Mouse (Mus musculus): Measurements from ENCODE around the gene Gtf2ird2. TPM values are rescaled to one million over a fixed set of nuclear protein-coding genes. Genes with fewer than 3 reads are reported as not detected.

The Gtf2ird2 gene
- polyA plus RNA-seq, 1 experiment from 2014 or later = 15.8 TPM

- WGBS = 92% methylated on average over 7 of the region's 7 CpGs
- Histone ChIP-seq H3K4me3 (no peak overlapping the region), H3K4me1 (replicated peaks) (no peaks in the 10 kb centered on the region), H3K9me3 (no peaks in the 10 kb centered on the region), H3K27ac (replicated peaks) (no peak overlapping the region), H3K4me2 (no peak overlapping the region), H3K36me3 (peaks cover 22% of the 10 kb centered on the region), H3K9ac (no peak overlapping the region), H3K27me3 (no peaks in the 10 kb centered on the region)
- no peak for ATAC-seq (ENCODE audit: low FRiP score, low read depth)
Observed at GRCm38 (mm10) chr5:134166642-134167041, 17.2 kb upstream of the Gtf2ird2 start.

DNA sequence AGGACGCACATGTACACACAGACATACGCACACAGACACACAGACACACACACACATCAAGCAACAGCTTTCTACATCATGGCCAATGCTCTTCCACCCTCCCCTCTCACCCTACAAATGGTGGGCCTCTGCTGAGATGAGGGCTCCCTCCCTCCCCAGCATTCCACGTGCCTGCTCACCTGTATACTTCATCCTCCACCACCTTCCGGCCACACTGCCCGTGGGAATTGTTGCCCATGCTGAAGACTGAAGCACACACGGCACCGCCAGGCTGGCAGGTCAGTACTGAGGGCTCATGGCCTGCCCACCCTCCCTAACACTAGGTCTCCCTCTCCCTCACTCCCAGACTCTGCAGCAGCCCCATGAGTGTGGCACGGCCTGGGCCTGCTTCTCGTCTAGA is 15.8 kb upstream of the Gtf2ird2 start:
- Histone ChIP-seq H3K27me3 (no peaks in the 10 kb centered on the region), H3K4me3 (no peak overlapping the region), H3K36me3 (peaks cover 22% of the 10 kb centered on the region; the same call in 1 of the 2 replicates), H3K4me2 (no peak overlapping the region), H3K9me3 (no peaks in the 10 kb centered on the region), H3K9ac (no peak overlapping the region), H3K4me1 (replicated peaks) (no peaks in the 10 kb centered on the region), H3K27ac (replicated peaks) (no peak overlapping the region)
- WGBS = 91% methylated on average over 9 of the region's 9 CpGs
- no peak for ATAC-seq (ENCODE audit: low FRiP score, low read depth)

GRCm38 (mm10) chr5:134169231-134169630 is 14.6 kb upstream of the Gtf2ird2 start:
- WGBS = 93% methylated on average over 10 of the region's 10 CpGs

DNA sequence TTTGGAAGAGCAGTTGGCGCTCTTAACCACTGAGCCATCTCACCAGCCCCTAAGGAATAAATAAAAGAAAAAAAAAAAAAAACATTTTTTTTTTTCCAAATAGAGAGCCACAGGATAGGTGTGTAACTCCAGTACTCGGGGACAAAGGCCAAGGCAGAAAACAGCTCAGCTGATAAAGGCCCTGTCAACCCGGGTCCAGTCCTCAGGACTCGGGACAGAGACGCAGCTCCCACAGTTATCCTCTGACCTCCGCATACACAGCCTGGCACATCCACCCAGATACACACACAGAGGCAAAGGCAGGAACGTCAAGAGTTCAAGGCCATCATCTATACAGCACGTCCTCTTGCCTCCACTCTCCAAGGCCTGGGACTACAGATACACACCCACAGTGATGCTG is 13.7 kb upstream of the Gtf2ird2 start:
- Histone ChIP-seq H3K4me3 (no peak overlapping the region), H3K9ac (no peak overlapping the region), H3K27ac (replicated peaks) (no peak overlapping the region), H3K4me2 (no peak overlapping the region), H3K27me3 (no peaks in the 10 kb centered on the region), H3K4me1 (replicated peaks) (peaks cover 6% of the 10 kb centered on the region), H3K9me3 (no peaks in the 10 kb centered on the region), H3K36me3 (0 out of 2 replicates have a peak, but pooled peaks cover 13% of the 10 kb centered on the region)
- 96% methylated on average over 8 of the region's 8 CpGs for WGBS
- ATAC-seq (ENCODE audit: low FRiP score, low read depth) = no peak

More at GRCm38 (mm10) chr5:134169231-134169630, 14.6 kb upstream of the Gtf2ird2 start:
- H3K27ac ChIP-seq (replicated peaks) = no peak overlapping the region
- H3K4me1 ChIP-seq (replicated peaks) = no peaks in the 10 kb centered on the region
- ATAC-seq (ENCODE audit: low FRiP score, low read depth) = no peak
- no peak overlapping the region for H3K4me2 ChIP-seq
- H3K9me3 ChIP-seq = no peaks in the 10 kb centered on the region
- H3K27me3 ChIP-seq = no peaks in the 10 kb centered on the region
- no peak overlapping the region for H3K4me3 ChIP-seq
- 0 out of 2 replicates have a peak, but pooled peaks cover 13% of the 10 kb centered on the region for H3K36me3 ChIP-seq
- no peak overlapping the region for H3K9ac ChIP-seq

DNA sequence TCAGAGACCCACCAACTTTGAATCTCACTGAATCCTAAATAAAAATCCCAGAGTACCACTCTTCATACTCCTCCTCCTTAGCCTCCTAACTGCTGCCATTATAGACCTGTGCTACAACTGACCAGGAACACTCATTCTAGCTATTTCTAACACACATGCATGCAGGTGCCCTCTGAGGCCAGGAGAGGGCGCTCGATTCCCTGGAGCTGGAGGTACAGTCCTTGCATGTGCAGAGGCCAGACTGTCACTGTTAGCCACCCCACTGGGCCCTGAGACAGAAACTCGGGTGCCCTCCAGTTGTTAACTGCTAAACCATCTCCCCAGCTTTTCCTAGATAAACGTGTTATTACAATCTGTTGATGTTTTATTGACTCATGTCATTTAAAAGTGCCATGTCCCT is 10.6 kb upstream of the Gtf2ird2 start:
- H3K36me3 ChIP-seq = 0 out of 2 replicates have a peak, but pooled peaks cover 4% of the 10 kb centered on the region
- no peaks in the 10 kb centered on the region for H3K9me3 ChIP-seq
- H3K9ac ChIP-seq = no peak overlapping the region
- H3K4me2 ChIP-seq = no peak overlapping the region
- H3K4me1 ChIP-seq (replicated peaks) = peaks cover 14% of the 10 kb centered on the region
- no peaks in the 10 kb centered on the region for H3K27me3 ChIP-seq
- ATAC-seq (ENCODE audit: low FRiP score, low read depth) = no peak
- 47% methylated on average over 4 of the region's 4 CpGs for WGBS
- no peak overlapping the region for H3K27ac ChIP-seq (replicated peaks)
- H3K4me3 ChIP-seq = no peak overlapping the region

- Histone ChIP-seq H3K9me3 (no peaks in the 10 kb centered on the region), H3K36me3 (no peaks in the 10 kb centered on the region), H3K9ac (peak overlapping the region; percentile 52), H3K4me2 (peak overlapping the region; percentile 82), H3K27ac (replicated peaks) (peak overlapping the region; percentile 79), H3K4me1 (replicated peaks) (peaks cover 14% of the 10 kb centered on the region), H3K27me3 (no peaks in the 10 kb centered on the region), H3K4me3 (peak overlapping the region; percentile 89)
- WGBS = 13% methylated on average over 10 of the region's 10 CpGs
- no peak for ATAC-seq (ENCODE audit: low FRiP score, low read depth)
Observed at GRCm38 (mm10) chr5:134175696-134176095, 8.1 kb upstream of the Gtf2ird2 start.

DNA sequence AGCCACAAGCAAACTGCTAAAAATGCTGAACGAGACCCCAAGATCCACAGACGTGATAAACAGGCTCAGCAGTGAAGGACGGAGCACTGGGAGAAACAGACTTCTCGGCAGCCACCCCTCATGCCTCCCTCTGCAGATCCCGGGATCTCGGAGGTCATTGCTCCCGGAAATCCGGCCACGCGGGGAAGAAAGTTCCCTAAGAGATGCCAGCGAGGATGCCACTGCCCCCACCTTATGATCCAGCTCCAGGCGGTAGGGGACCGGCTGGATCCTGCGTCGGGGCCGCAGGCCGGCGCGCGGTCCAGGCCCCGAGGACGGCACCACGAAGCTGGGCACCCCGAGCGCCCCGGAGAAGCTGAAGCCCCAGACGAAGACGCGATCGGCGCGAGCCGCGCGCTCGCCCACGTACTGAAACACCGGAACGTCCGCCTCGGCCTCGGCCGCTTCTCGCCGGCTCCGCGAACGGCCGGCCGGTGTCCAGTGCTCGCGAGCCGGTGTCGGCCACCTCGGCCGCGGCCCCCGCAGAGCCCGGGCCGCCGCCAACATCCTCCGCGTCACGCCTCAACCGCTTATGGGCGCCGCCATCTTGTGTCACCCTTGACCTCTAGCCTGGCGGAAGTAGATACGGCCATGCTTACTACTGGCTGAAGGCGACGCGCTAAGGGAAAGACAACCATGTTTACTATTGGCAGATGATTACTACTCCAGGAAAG is 7.5 kb upstream of the Gtf2ird2 start, which contains the start of gene Rcc1l:
Gene Rcc1l (minus strand): TSS at position 606 of the 713 bp plus-strand sequence.
- Histone ChIP-seq H3K36me3 (no peaks in the 10 kb centered on the region), H3K9ac (peak within 1 kb of the TSS; percentile 52), H3K4me1 (replicated peaks) (peaks cover 14% of the 10 kb centered on the region), H3K9me3 (no peaks in the 10 kb centered on the region), H3K4me2 (peak within 1 kb of the TSS; percentile 82), H3K27me3 (no peaks in the 10 kb centered on the region), H3K4me3 (peak within 1 kb of the TSS; percentile 89), H3K27ac (replicated peaks) (peak within 1 kb of the TSS; percentile 79)
- ATAC-seq (ENCODE audit: low FRiP score, low read depth) = peak; percentile 86
- WGBS = under 1% methylated on average over 72 of the region's 72 CpGs

- Histone ChIP-seq H3K27ac (replicated peaks) (no peak overlapping the region), H3K4me3 (no peak overlapping the region), H3K4me2 (no peak overlapping the region), H3K27me3 (no peaks in the 10 kb centered on the region), H3K9ac (no peak overlapping the region), H3K9me3 (no peaks in the 10 kb centered on the region), H3K4me1 (replicated peaks) (peaks cover 25% of the 10 kb centered on the region), H3K36me3 (no peaks in the 10 kb centered on the region)
- WGBS = 80% methylated on average over 7 of the region's 7 CpGs
- ATAC-seq (ENCODE audit: low FRiP score, low read depth) = no peak
Observed at GRCm38 (mm10) chr5:134178536-134178935, 5.3 kb upstream of the Gtf2ird2 start.

DNA sequence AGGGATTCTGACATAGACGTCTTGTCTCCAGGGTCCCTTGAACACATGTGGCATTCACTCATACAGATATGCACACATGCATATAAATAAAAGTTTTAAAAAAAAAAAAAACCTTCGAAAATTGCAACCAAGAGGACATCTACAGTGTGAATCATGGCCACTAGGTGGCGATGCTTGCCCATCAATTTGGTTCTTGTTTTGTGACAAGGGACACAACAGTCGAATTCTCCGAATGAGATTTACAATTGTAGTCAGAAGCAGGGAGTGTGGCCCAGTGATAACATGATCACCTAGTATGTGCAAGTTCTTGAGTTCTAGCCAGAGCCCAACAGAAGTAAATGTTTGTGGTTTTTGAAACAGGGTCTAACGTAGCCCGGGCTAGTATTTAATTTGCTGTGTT is 3.9 kb upstream of the Gtf2ird2 start:
- Histone ChIP-seq H3K4me3 (no peak overlapping the region), H3K27ac (replicated peaks) (no peak overlapping the region), H3K4me2 (no peak overlapping the region), H3K9ac (no peak overlapping the region), H3K27me3 (no peaks in the 10 kb centered on the region), H3K36me3 (no peaks in the 10 kb centered on the region), H3K4me1 (replicated peaks) (peaks cover 24% of the 10 kb centered on the region), H3K9me3 (no peaks in the 10 kb centered on the region)
- 25% methylated on average over 7 of the region's 7 CpGs for WGBS
- no peak for ATAC-seq (ENCODE audit: low FRiP score, low read depth)

DNA sequence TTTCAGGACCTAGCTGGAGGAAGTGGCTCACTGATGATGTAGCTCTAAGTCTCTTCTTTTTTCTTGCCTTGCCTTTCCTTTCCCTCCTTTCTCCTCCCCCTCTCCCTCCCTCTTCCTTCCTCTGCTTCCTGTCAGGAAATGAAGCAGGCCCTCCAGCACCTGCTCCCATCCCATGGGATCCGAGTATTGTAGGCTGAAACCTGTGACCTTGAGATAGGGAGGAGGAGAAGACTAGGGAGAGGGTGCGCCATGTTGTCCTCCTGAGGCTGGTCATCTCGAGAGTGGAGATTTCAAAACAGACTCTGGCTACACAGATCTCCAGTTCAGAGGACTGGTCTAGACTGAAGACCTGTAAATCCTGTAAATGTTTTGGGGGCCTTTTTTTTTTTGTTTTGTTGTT is 1.6 kb upstream of the Gtf2ird2 start:
- H3K27me3 ChIP-seq = no peaks in the 10 kb centered on the region
- H3K27ac ChIP-seq (replicated peaks) = no peak overlapping the region
- no peak overlapping the region for H3K9ac ChIP-seq
- H3K4me3 ChIP-seq = no peak overlapping the region
- 47% methylated on average over 3 of the region's 3 CpGs for WGBS
- ATAC-seq (ENCODE audit: low FRiP score, low read depth) = no peak
- no peak overlapping the region; the same call in 1 of the 2 replicates for H3K4me2 ChIP-seq
- H3K9me3 ChIP-seq = no peaks in the 10 kb centered on the region
- H3K36me3 ChIP-seq = no peaks in the 10 kb centered on the region
- peaks cover 13% of the 10 kb centered on the region for H3K4me1 ChIP-seq (replicated peaks)

- Histone ChIP-seq H3K9ac (no peak overlapping the region), H3K4me1 (replicated peaks) (peaks cover 13% of the 10 kb centered on the region), H3K4me3 (peak overlapping the region; percentile 64; the same call in 1 of the 2 replicates), H3K27ac (replicated peaks) (no peak overlapping the region), H3K9me3 (no peaks in the 10 kb centered on the region), H3K4me2 (peak overlapping the region; percentile 87), H3K36me3 (no peaks in the 10 kb centered on the region; the same call in 1 of the 2 replicates), H3K27me3 (no peaks in the 10 kb centered on the region)
- no peak for ATAC-seq (ENCODE audit: low FRiP score, low read depth)
- 62% methylated on average over 4 of the region's 4 CpGs for WGBS
Observed at GRCm38 (mm10) chr5:134182735-134183134, 1.1 kb upstream of the Gtf2ird2 start.

GRCm38 (mm10) chr5:134183162-134183561 is 657 bp upstream of the Gtf2ird2 start:
- H3K9ac ChIP-seq = peak overlapping the region; percentile 70
- H3K36me3 ChIP-seq = no peaks in the 10 kb centered on the region; the same call in 1 of the 2 replicates
- H3K4me2 ChIP-seq = peak overlapping the region; percentile 87
- H3K4me1 ChIP-seq (replicated peaks) = peaks cover 13% of the 10 kb centered on the region
- H3K9me3 ChIP-seq = no peaks in the 10 kb centered on the region
- ATAC-seq (ENCODE audit: low FRiP score, low read depth) = no peak
- WGBS = 57% methylated on average over 7 of the region's 7 CpGs
- peak overlapping the region; percentile 96 for H3K27ac ChIP-seq (replicated peaks)
- H3K27me3 ChIP-seq = no peaks in the 10 kb centered on the region
- H3K4me3 ChIP-seq = peak overlapping the region; percentile 64

Data from hindbrain, embryonic 15.5 days (tissue).